Mouse (Mus musculus): Measurements from ENCODE around the gene Cox4i1. TPM values are rescaled to one million over a fixed set of nuclear protein-coding genes. Genes with fewer than 3 reads are reported as not detected.

Cox4i1 gene
- total and polyA plus RNA-seq, 3 experiments = 4,113 to 4,965 (median 4,656) TPM

DNA sequence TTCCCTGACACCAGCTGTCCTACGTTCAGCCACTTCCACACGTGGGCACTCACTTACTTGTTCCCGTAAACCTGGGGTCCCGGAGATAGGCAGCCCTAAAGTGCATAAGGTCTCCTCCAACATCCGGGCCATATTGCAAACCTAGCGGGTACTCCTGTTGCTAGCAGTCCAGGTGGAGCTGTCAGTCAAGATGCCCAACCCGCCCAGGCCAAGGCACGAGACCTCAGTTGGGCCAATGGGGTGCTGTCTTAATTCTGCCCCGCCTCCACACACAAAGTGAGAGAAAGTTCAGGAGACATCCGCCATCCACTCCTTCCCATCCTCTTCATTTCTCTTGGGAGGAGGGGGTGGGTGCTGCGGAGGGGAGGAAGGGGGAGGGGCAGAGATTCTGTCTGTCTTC is 41.6 kb upstream of the Cox4i1 start:
- H3K4me1 ChIP-seq (ENCODE audit: control insufficient read depth, insufficient read depth, low read length) = no peaks in the 10 kb centered on the region
- TF ChIP-seq CTCF (IDR thresholded peaks at IDR 0.05) = no peak
- no peak for TF ChIP-seq EP300 (IDR thresholded peaks at IDR 0.05; ENCODE audit: insufficient read depth, low read depth, low read length)
- TF ChIP-seq POLR2A (IDR thresholded peaks at IDR 0.05; ENCODE audit: insufficient read depth, low read depth, low read length) = no peak
- intact Hi-C loops (cut with DNase I) = no loop called here
- H3K9ac ChIP-seq (ENCODE audit: low read depth, low read length) = no peak overlapping the region
- H3K27me3 ChIP-seq (ENCODE audit: control insufficient read depth, insufficient read depth, low read length) = no peaks in the 10 kb centered on the region
- no peak for DNase-seq
- H3K79me2 ChIP-seq (replicated peaks; ENCODE audit: control insufficient read depth, insufficient read depth, low read length) = no peaks in the 10 kb centered on the region
- H3K4me3 ChIP-seq = no peak overlapping the region
- no peak overlapping the region for H3K27ac ChIP-seq
- 79% methylated on average over 11 of the region's 11 CpGs for whole genome bisulfite sequencing
- no peaks in the 10 kb centered on the region for H3K36me3 ChIP-seq (ENCODE audit: control insufficient read depth, insufficient read depth, low read length)

GRCm38 (mm10) chr8:120627298-120627697 is 40.7 kb upstream of the Cox4i1 start:
- 87% methylated on average over 5 of the region's 5 CpGs for WGBS
- no peak for DNase-seq
- no peak overlapping the region for H3K4me3 ChIP-seq
- H3K4me1 ChIP-seq (ENCODE audit: control insufficient read depth, insufficient read depth, low read length) = no peaks in the 10 kb centered on the region
- H3K9ac ChIP-seq (ENCODE audit: low read depth, low read length) = no peak overlapping the region
- H3K36me3 ChIP-seq (ENCODE audit: control insufficient read depth, insufficient read depth, low read length) = no peaks in the 10 kb centered on the region
- H3K79me2 ChIP-seq (replicated peaks; ENCODE audit: control insufficient read depth, insufficient read depth, low read length) = no peaks in the 10 kb centered on the region
- no peaks in the 10 kb centered on the region for H3K27me3 ChIP-seq (ENCODE audit: control insufficient read depth, insufficient read depth, low read length)
- no peak overlapping the region for H3K27ac ChIP-seq
- intact Hi-C loops (cut with DNase I) = no loop called here
- TF ChIP-seq EP300 (IDR thresholded peaks at IDR 0.05; ENCODE audit: insufficient read depth, low read depth, low read length) (no peak), CTCF (IDR thresholded peaks at IDR 0.05) (no peak), POLR2A (IDR thresholded peaks at IDR 0.05; ENCODE audit: insufficient read depth, low read depth, low read length) (no peak)

DNA sequence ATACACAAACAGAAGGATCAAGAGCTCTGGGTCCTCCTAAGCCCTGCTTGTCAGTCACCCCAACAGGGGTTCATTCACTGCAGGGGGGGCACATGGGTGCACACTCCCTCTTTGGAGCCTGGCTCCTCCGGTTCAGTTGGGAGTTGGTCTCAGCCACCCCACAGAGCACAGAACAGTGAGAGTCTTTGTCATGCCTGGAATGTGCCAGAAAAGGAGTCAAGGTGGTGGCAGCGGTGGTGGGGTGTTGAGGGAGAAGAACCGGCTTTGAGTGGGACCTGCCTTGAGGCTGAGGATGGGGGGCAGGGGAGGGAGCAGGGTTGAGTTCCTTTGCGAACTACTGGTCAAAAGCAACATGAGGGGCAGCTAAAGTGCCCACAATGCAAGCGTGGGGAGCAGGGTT is 38.0 kb upstream of the Cox4i1 start:
- no peaks in the 10 kb centered on the region for H3K4me1 ChIP-seq (ENCODE audit: control insufficient read depth, insufficient read depth, low read length)
- H3K4me3 ChIP-seq = no peak overlapping the region
- no peaks in the 10 kb centered on the region for H3K79me2 ChIP-seq (replicated peaks; ENCODE audit: control insufficient read depth, insufficient read depth, low read length)
- no peak overlapping the region for H3K27ac ChIP-seq
- intact Hi-C loops (cut with DNase I) = no loop called here
- H3K36me3 ChIP-seq (ENCODE audit: control insufficient read depth, insufficient read depth, low read length) = no peaks in the 10 kb centered on the region
- no peak for DNase-seq
- TF ChIP-seq EP300 (IDR thresholded peaks at IDR 0.05; ENCODE audit: insufficient read depth, low read depth, low read length) = no peak
- TF ChIP-seq CTCF (IDR thresholded peaks at IDR 0.05) = no peak
- TF ChIP-seq POLR2A (IDR thresholded peaks at IDR 0.05; ENCODE audit: insufficient read depth, low read depth, low read length) = no peak
- 56% methylated on average over 5 of the region's 5 CpGs for WGBS
- H3K27me3 ChIP-seq (ENCODE audit: control insufficient read depth, insufficient read depth, low read length) = no peaks in the 10 kb centered on the region
- no peak overlapping the region for H3K9ac ChIP-seq (ENCODE audit: low read depth, low read length)

DNA sequence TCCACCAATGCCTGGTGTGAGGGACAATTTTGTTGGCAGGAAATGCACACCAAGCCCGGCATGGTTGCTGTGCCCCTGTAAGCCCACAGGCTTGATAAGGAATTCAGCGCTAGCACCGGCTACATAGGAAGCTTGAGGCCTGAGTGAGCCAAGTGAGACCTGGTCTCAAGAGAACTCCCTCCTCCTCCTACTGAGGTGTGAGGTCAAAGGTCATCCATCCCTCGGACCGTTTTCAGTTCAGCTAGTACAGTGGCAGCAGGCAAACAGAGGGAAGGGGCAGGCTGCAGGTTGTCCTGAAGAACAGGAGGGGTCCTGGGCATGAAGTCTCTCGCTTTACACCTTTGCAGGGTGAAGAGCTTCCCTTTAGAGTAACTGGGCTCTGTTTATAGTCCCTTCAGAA is 37.2 kb upstream of the Cox4i1 start:
- no peak overlapping the region for H3K9ac ChIP-seq (ENCODE audit: low read depth, low read length)

GRCm38 (mm10) chr8:120631441-120632375 is 36.3 kb upstream of the Cox4i1 start:
- Histone ChIP-seq H3K4me3 (no peak overlapping the region), H3K9ac (ENCODE audit: low read depth, low read length) (no peak overlapping the region), H3K4me1 (ENCODE audit: control insufficient read depth, insufficient read depth, low read length) (no peaks in the 10 kb centered on the region), H3K27me3 (ENCODE audit: control insufficient read depth, insufficient read depth, low read length) (no peaks in the 10 kb centered on the region), H3K27ac (no peak overlapping the region), H3K79me2 (replicated peaks; ENCODE audit: control insufficient read depth, insufficient read depth, low read length) (no peaks in the 10 kb centered on the region), H3K36me3 (ENCODE audit: control insufficient read depth, insufficient read depth, low read length) (no peaks in the 10 kb centered on the region)
- 71% methylated on average over 21 of the region's 21 CpGs for WGBS
- intact Hi-C loops (cut with DNase I) = no loop called here
- TF ChIP-seq CTCF (IDR thresholded peaks at IDR 0.05) (no peak), POLR2A (IDR thresholded peaks at IDR 0.05; ENCODE audit: insufficient read depth, low read depth, low read length) (no peak)
- DNase-seq = no peak

More for the DNA sequence above, 37.2 kb upstream of the Cox4i1 start:
- no peaks in the 10 kb centered on the region for H3K27me3 ChIP-seq (ENCODE audit: control insufficient read depth, insufficient read depth, low read length)
- intact Hi-C loops (cut with DNase I) = no loop called here
- TF ChIP-seq CTCF (IDR thresholded peaks at IDR 0.05) = no peak
- H3K4me3 ChIP-seq = no peak overlapping the region
- WGBS = 53% methylated on average over 6 of the region's 6 CpGs
- no peak overlapping the region for H3K27ac ChIP-seq
- no peak for DNase-seq
- no peaks in the 10 kb centered on the region for H3K79me2 ChIP-seq (replicated peaks; ENCODE audit: control insufficient read depth, insufficient read depth, low read length)
- H3K4me1 ChIP-seq (ENCODE audit: control insufficient read depth, insufficient read depth, low read length) = no peaks in the 10 kb centered on the region
- H3K36me3 ChIP-seq (ENCODE audit: control insufficient read depth, insufficient read depth, low read length) = no peaks in the 10 kb centered on the region

- H3K4me1 ChIP-seq (ENCODE audit: control insufficient read depth, insufficient read depth, low read length) = no peaks in the 10 kb centered on the region
- TF ChIP-seq POLR2A (IDR thresholded peaks at IDR 0.05; ENCODE audit: insufficient read depth, low read depth, low read length) = no peak
- TF ChIP-seq EP300 (IDR thresholded peaks at IDR 0.05; ENCODE audit: insufficient read depth, low read depth, low read length) = no peak
- TF ChIP-seq CTCF (IDR thresholded peaks at IDR 0.05) = no peak
- H3K27me3 ChIP-seq (ENCODE audit: control insufficient read depth, insufficient read depth, low read length) = no peaks in the 10 kb centered on the region
- H3K79me2 ChIP-seq (replicated peaks; ENCODE audit: control insufficient read depth, insufficient read depth, low read length) = no peaks in the 10 kb centered on the region
- DNase-seq = no peak
- no peaks in the 10 kb centered on the region for H3K36me3 ChIP-seq (ENCODE audit: control insufficient read depth, insufficient read depth, low read length)
- no peak overlapping the region; the same call in 1 of the 2 replicates for H3K4me3 ChIP-seq
- no peak overlapping the region for H3K9ac ChIP-seq (ENCODE audit: low read depth, low read length)
- intact Hi-C loops (cut with DNase I) = no loop called here
- no peak overlapping the region for H3K27ac ChIP-seq
- WGBS = 53% methylated on average over 17 of the region's 17 CpGs
These were observed 34.9 kb upstream of the Cox4i1 start for GRCm38 (mm10) chr8:120632969-120633664.
